Mouse (Mus musculus) liver, adult 2 months (tissue): ENCODE data around the gene Cul7.

Source experiments
- CTCF ChIP-seq: fragments of 200-500 bp; IDR thresholded peaks from 2 replicates; pipeline ENCODE4 v1.5.1; 2011; ENCODE audit warnings: low read depth, low read length, control low read depth
- POLR2A ChIP-seq: fragments of 200-500 bp; IDR thresholded peaks from 2 replicates; pipeline ENCODE4 v1.6.1; 2011; ENCODE audit warnings: low read length, control low read depth; ENCODE audit not compliant: insufficient read depth; ENCODE audit errors: extremely low read depth

- TF ChIP-seq CTCF (no peak), POLR2A (no peak)
These were observed 41.3 kb downstream of the Cul7 start for GRCm38 (mm10) chr17:46691390-46691789.
